Mouse (Mus musculus) megakaryocyte, embryonic 14.5 days (primary cell): ENCODE data around the gene Scube1.

Source experiments
- FLI1 ChIP-seq: IDR thresholded peaks from 2 replicates; pipeline ENCODE4 v1.6.1; 2012; ENCODE audit warnings: low read length, inconsistent platforms, mixed read lengths
- GATA1 ChIP-seq: IDR thresholded peaks from 3 replicates; pipeline ENCODE4 v1.6.1; 2012; ENCODE audit warnings: mixed read lengths, low read length, inconsistent platforms, borderline replicate concordance

GRCm38 (mm10) chr15:83673621-83674020 lies 51.2 kb downstream of the Scube1 start:
- TF ChIP-seq GATA1, result no peak
- no peak for TF ChIP-seq FLI1
